Mouse (Mus musculus) liver, adult 2 months (tissue): ENCODE results near the gene Clip3.
A peak's percentile ranks its signal among the peaks of the same experiment; 100 is the strongest.

Source experiments
- CTCF ChIP-seq: fragments of 200-500 bp; IDR thresholded peaks from 2 replicates; pipeline ENCODE4 v1.5.1; 2011; ENCODE audit warnings: low read depth, low read length, control low read depth
- POLR2A ChIP-seq: fragments of 200-500 bp; IDR thresholded peaks from 2 replicates; pipeline ENCODE4 v1.6.1; 2011; ENCODE audit warnings: low read length, control low read depth; ENCODE audit not compliant: insufficient read depth; ENCODE audit errors: extremely low read depth

- peak; percentile 89 for TF ChIP-seq CTCF
- TF ChIP-seq POLR2A, result no peak
Observed at GRCm38 (mm10) chr7:30336384-30336783, 44.9 kb downstream of the Clip3 start.
